Mouse (Mus musculus) heart, adult 9 months (tissue): ENCODE measurements around the gene Myl6.

Experiments
- DNase-seq, 2 experiments: peaks; one replicate each; pipeline ENCODE4 v3.0.0; 2022; ENCODE audit warnings: low spot score in 2 of 2

The Myl6 gene

GRCm38 (mm10) chr10:128493695-128494666 is at the start of gene Myl6:
Gene Myl6 (minus strand): TSS chr10:128494145.
- DNase-seq: peak; percentile 98

GRCm38 (mm10) chr10:128543100-128543499 is 49.2 kb upstream of the Myl6 start:
- no peak for DNase-seq

GRCm38 (mm10) chr10:128538340-128538870 is 44.5 kb upstream of the Myl6 start:
- DNase-seq: no peak

- peak; percentile 91 to 95 for DNase-seq
Observed at GRCm38 (mm10) chr10:128536266-128536940, 42.5 kb upstream of the Myl6 start.

GRCm38 (mm10) chr10:128535624-128536265 is 41.8 kb upstream of the Myl6 start:
- DNase-seq: no peak

- DNase-seq: no peak
Observed at GRCm38 (mm10) chr10:128535206-128535605, 41.3 kb upstream of the Myl6 start.

- DNase-seq: no peak
Observed at GRCm38 (mm10) chr10:128526366-128527356, 32.7 kb upstream of the Myl6 start.

GRCm38 (mm10) chr10:128525671-128526308 is 31.8 kb upstream of the Myl6 start, which contains the start of gene Esyt1:
Gene Esyt1 (minus strand): TSS chr10:128525871.
- DNase-seq: peak; percentile 98 to 99

- peak; percentile 42 to 52 for DNase-seq
Observed at GRCm38 (mm10) chr10:128524732-128525662, 31.1 kb upstream of the Myl6 start.

- no peak for DNase-seq
Observed at GRCm38 (mm10) chr10:128524111-128524731, 30.3 kb upstream of the Myl6 start.

- no peak for DNase-seq
Observed at GRCm38 (mm10) chr10:128522351-128522750, 28.4 kb upstream of the Myl6 start.

GRCm38 (mm10) chr10:128520591-128520990 is 26.6 kb upstream of the Myl6 start:
- DNase-seq: no peak

- DNase-seq: peak in 1 of 2 experiments; percentile 57
Observed at GRCm38 (mm10) chr10:128518833-128519232, 24.9 kb upstream of the Myl6 start.

GRCm38 (mm10) chr10:128516677-128517076 is 22.7 kb upstream of the Myl6 start:
- DNase-seq: no peak

GRCm38 (mm10) chr10:128516029-128516428 is 22.1 kb upstream of the Myl6 start:
- DNase-seq: no peak

GRCm38 (mm10) chr10:128515044-128515443 is 21.1 kb upstream of the Myl6 start:
- no peak for DNase-seq

GRCm38 (mm10) chr10:128511761-128512160 is 17.8 kb upstream of the Myl6 start:
- no peak for DNase-seq

- DNase-seq: no peak
Observed at GRCm38 (mm10) chr10:128511189-128511588, 17.2 kb upstream of the Myl6 start.

- DNase-seq: no peak
Observed at GRCm38 (mm10) chr10:128510301-128510700, 16.4 kb upstream of the Myl6 start.
